Mouse (Mus musculus): ENCODE measurements around the gene Ttc29. TPM values are rescaled to one million over a fixed set of nuclear protein-coding genes. Genes with fewer than 3 reads are reported as not detected.

Ttc29 gene
- polyA plus RNA-seq (2012), result not detected in 2 replicates

DNA sequence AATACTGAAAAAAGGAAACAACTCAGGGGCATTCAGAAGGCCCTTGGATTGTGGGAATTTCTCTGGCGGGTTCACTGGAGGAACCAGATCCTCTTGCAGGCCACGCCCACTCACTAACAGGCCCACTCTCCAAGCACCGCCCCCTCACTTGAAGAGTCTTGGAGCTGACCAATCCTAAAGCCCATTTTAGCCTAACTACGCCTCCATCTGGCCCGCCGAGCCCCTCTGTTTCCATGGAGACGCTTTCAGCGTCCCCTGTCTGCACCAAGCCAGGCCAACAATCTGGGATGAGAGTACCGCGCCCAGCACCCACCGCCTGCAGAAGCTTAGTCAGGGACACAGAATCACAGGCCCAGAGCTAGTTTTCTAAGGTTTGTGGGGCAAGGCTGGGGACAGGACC is at the start of gene Ttc29:
TSS of gene Ttc29 (plus strand) at position 224 of the 400 bp plus-strand sequence.

DNA sequence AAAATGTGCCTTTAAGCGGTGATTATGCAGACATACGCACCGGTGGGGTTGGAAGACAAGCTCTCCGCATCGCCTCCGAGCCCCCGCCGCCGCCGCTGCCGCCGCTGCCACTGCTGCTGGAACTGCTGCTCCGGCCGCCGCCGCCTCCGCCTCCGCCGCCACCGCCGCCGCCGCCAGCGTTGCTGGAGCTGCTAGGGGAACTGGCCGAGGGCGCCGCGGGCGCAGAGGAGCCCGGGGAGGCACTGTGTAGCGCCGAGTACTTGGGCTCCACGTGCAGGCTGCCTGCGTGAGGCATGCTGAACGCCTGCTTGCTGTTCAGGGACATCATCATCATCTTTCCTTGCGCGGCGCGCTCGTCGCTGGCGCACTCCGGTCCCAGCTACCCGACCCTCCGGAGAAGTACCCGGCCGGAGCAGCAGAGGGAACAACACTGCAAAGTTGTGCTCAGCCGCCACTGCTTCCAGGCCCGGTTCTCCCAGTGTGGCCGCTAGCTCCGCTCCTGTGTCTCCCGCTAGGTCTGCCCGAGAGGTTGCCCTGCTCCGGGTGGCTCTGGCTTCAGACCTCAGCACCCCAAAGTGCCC is 223.1 kb downstream of the Ttc29 start, which contains the start of gene Pou4f2:
TSS of gene Pou4f2 (minus strand) at position 575 of the 581 bp plus-strand sequence.

Other genes starting within 250 kb of the Ttc29 start
- gene Pou4f2, start 223.3 kb downstream of the Ttc29 start, polyA plus RNA-seq (2012), result not detected in 2 replicates